Mouse (Mus musculus) cerebellum, postnatal 25 days (tissue): ENCODE measurements around the gene Fam222a.
A peak's percentile ranks its signal among the peaks of the same experiment; 100 is the strongest.

ENCODE experiments used
- DNase-seq, 2 experiments: peaks; one replicate each; pipeline ENCODE4 v3.0.0; 2021; ENCODE audit warnings: mixed read lengths in 2 of 2

Gene Fam222a

GRCm38 (mm10) chr5:114611968-114612608 is 44.3 kb downstream of the Fam222a start:
- DNase-seq, result peak in 1 of 2 experiments; percentile 57

- no peak for DNase-seq
These were observed 47.0 kb downstream of the Fam222a start for GRCm38 (mm10) chr5:114614863-114615262.

- no peak for DNase-seq
These were observed 48.7 kb downstream of the Fam222a start for GRCm38 (mm10) chr5:114616336-114617061.

- no peak for DNase-seq
These were observed 50.0 kb downstream of the Fam222a start for GRCm38 (mm10) chr5:114617809-114618208.

- peak; percentile 75 to 85 for DNase-seq
These were observed 51.0 kb downstream of the Fam222a start for GRCm38 (mm10) chr5:114618851-114619250.

GRCm38 (mm10) chr5:114620305-114620704 is 52.5 kb downstream of the Fam222a start:
- DNase-seq, result no peak

GRCm38 (mm10) chr5:114625590-114625989 is 57.8 kb downstream of the Fam222a start:
- DNase-seq, result peak; percentile 55 to 78

- DNase-seq, result peak in 1 of 2 experiments; percentile 40
These were observed 63.5 kb downstream of the Fam222a start for GRCm38 (mm10) chr5:114631336-114631735.

- DNase-seq, result no peak
These were observed 68.3 kb downstream of the Fam222a start for GRCm38 (mm10) chr5:114636091-114636490.

- peak; percentile 89 to 93 for DNase-seq
These were observed 71.2 kb downstream of the Fam222a start for GRCm38 (mm10) chr5:114638769-114639644.

- DNase-seq, result no peak
These were observed 71.8 kb downstream of the Fam222a start for GRCm38 (mm10) chr5:114639645-114639957.

GRCm38 (mm10) chr5:114640809-114641208 is 73.0 kb downstream of the Fam222a start:
- no peak for DNase-seq

- no peak for DNase-seq
These were observed 77.1 kb downstream of the Fam222a start for GRCm38 (mm10) chr5:114644918-114645317.

GRCm38 (mm10) chr5:114645916-114646315 is 78.1 kb downstream of the Fam222a start:
- no peak for DNase-seq

GRCm38 (mm10) chr5:114647211-114647974 is 79.6 kb downstream of the Fam222a start:
- DNase-seq, result peak; percentile 41 to 47

GRCm38 (mm10) chr5:114648728-114649311 is 81.0 kb downstream of the Fam222a start:
- DNase-seq, result no peak

GRCm38 (mm10) chr5:114651002-114651401 is 83.2 kb downstream of the Fam222a start:
- DNase-seq, result no peak

- DNase-seq, result no peak
These were observed 83.6 kb downstream of the Fam222a start for GRCm38 (mm10) chr5:114651449-114651848.

- no peak for DNase-seq
These were observed 86.0 kb downstream of the Fam222a start for GRCm38 (mm10) chr5:114653656-114654437.

GRCm38 (mm10) chr5:114655721-114656120 is 87.9 kb downstream of the Fam222a start:
- DNase-seq, result no peak

- no peak for DNase-seq
These were observed 88.5 kb downstream of the Fam222a start for GRCm38 (mm10) chr5:114656305-114656704.
